Mouse (Mus musculus) testis, adult 2 months (tissue): ENCODE results near the gene Gm9945.

ENCODE experiments used
- CTCF ChIP-seq: fragments of 200-500 bp; IDR thresholded peaks from 2 replicates; pipeline ENCODE4 v1.5.1; 2012; ENCODE audit warnings: low read depth, mild to moderate bottlenecking, inconsistent platforms, low read length, moderate library complexity; ENCODE audit not compliant: control insufficient read depth, insufficient read depth, insufficient replicate concordance
- POLR2A ChIP-seq: fragments of 200-500 bp; IDR thresholded peaks from 2 replicates; pipeline ENCODE4 v1.6.1; 2012; ENCODE audit warnings: low read depth, mild to moderate bottlenecking, inconsistent platforms, low read length, moderate library complexity; ENCODE audit not compliant: control insufficient read depth

GRCm38 (mm10) chr11:53481088-53481730, 1.2 kb downstream of the Gm9945 start:
- TF ChIP-seq CTCF: no peak
- TF ChIP-seq POLR2A: no peak
